In the genomic region with DNA sequence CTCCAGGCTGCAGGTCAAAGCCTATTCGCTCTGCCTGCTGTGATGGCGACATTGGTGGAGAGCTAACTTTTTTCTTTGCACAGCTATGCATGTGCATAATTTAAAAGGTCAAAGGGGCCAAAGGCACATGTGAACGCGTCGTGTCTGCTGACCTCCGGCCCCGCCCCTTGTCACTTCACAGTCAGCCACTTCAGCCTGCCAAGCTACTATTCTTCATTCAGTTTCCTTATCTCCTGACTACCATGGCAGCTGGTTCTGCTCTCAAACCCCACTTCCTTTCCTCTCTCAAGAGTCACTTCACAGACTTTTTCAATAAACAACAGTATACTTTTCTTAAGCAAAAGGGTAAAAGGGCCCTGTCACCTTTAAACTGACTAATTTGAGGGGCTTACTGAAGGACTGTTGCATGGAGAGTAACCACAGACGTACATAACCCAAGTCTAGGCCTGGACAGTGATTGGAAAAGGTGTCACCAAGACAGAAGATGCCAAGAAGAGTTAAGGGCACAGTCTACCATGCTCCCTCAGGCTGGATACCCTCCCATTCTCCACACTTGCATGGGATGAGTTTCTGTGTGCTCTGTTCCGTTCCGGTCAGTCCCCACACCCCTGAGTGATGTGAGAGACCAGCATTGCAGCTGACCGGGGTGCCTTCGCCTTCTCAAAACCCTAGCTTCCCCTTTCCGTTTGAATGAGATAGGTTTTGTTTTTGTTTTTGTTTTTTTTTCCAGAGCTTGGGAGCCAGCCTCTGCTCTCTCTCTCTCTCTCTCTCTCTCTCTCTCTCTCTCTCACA, we compare ENCODE assay signal across 11 mouse cellular contexts. TPM values are rescaled to one million over a fixed set of nuclear protein-coding genes. Genes with fewer than 3 reads are reported as not detected.
DNase-seq lines count a peak whose midpoint lies in the region; ATAC-seq and TF ChIP-seq lines count a peak whose summit lies in the region.
"Had no signal": no experiment of that assay in that cellular context is flagged by ENCODE, and none has a peak within 500 bp of the region (broad histone marks: within the 10 kb centered on the region; RNA-seq: fewer than 3 reads in every experiment).

No protein-coding gene starts in this region.

- ATAC-seq in liver, embryonic 12.5 days, result no peak
- no peak for ATAC-seq in frontal cortex, adult (ENCODE audit: low TSS enrichment)

- WGBS in heart, adult 2 months, result 35% methylated on average over 13 of the region's 13 CpGs
- 30% methylated on average over 13 of the region's 13 CpGs for WGBS in liver, embryonic 12.5 days (ENCODE audit: insufficient replicate concordance)

- H3K9me3 ChIP-seq in liver, embryonic 12.5 days (replicated peaks), result no peaks in the 10 kb centered on the region

- TF ChIP-seq POLR2A in heart, adult 2 months (IDR thresholded peaks at IDR 0.05; ENCODE audit: insufficient read depth, low read depth, low read length), result no peak

- H3K4me3 ChIP-seq in heart, adult 2 months, result no peak overlapping the region
- H3K4me3 ChIP-seq in liver, embryonic 12.5 days, result no peak overlapping the region

- no peak for TF ChIP-seq CTCF in heart, adult 2 months (IDR thresholded peaks at IDR 0.05)

- H3K4me1 ChIP-seq in heart, adult 2 months (ENCODE audit: control insufficient read depth, insufficient read depth, low read length), result peaks cover 12% of the 10 kb centered on the region
- peaks cover 60% of the 10 kb centered on the region for H3K4me1 ChIP-seq in liver, embryonic 12.5 days

- H3K9ac ChIP-seq in heart, adult 2 months (ENCODE audit: low read depth, low read length), result no peak overlapping the region
- H3K9ac ChIP-seq in liver, embryonic 12.5 days, result no peak overlapping the region

- TF ChIP-seq EP300 in heart, adult 2 months (IDR thresholded peaks at IDR 0.05; ENCODE audit: insufficient read depth, low read depth, low read length), result 0 out of 2 replicates have a peak, but pooled peaks have one; percentile 13

- intact Hi-C loops in heart, adult 2 months (cut with DNase I), result no loop called here
- intact Hi-C loops in heart, postnatal 25 days (cut with DNase I), result no loop called here

- DNase-seq in heart, adult 2 months, result peak in 1 of 2 experiments; percentile 50
- DNase-seq in heart, postnatal 25 days (ENCODE audit: low spot score), result no peak
- peak; percentile 22 for DNase-seq in heart, adult 8-10 months (ENCODE audit: low spot score)
- peak; percentile 26 to 38 for DNase-seq in natural killer cell, adult 2 months (ENCODE audit: low spot score in 2 of 2)
- DNase-seq in cerebellum, postnatal 14 days, result no peak
- no peak for DNase-seq in cerebellum, postnatal 4 days (ENCODE audit: low spot score in 2 of 2)

- H3K79me2 ChIP-seq in heart, adult 2 months (replicated peaks; ENCODE audit: control insufficient read depth, insufficient read depth, low read length), result no peaks in the 10 kb centered on the region

- no peaks in the 10 kb centered on the region for H3K36me3 ChIP-seq in heart, adult 2 months (ENCODE audit: control insufficient read depth, insufficient read depth, low read length)
- H3K36me3 ChIP-seq in liver, embryonic 12.5 days, result no peaks in the 10 kb centered on the region

- H3K27ac ChIP-seq in heart, adult 2 months, result no peak overlapping the region; the same call in 1 of the 2 replicates
- H3K27ac ChIP-seq in liver, embryonic 12.5 days, result peak overlapping the region; percentile 67

- H3K4me2 ChIP-seq in liver, embryonic 12.5 days, result peak overlapping the region; percentile 9; the same call in 1 of the 2 replicates

- no peaks in the 10 kb centered on the region for H3K27me3 ChIP-seq in heart, adult 2 months (ENCODE audit: control insufficient read depth, insufficient read depth, low read length)
- H3K27me3 ChIP-seq in liver, embryonic 12.5 days (replicated peaks), result no peaks in the 10 kb centered on the region
- H3K27me3 ChIP-seq: CH12.LX had no signal

RNA-seq across cellular contexts. Expression of gene Ldha, which starts 10.3 kb away (rescaled TPM):
- total RNA-seq in heart, adult 2 months (2021), result 100 to 1,000 TPM; 738 to 741 TPM
- 674 and 1,134 TPM in 2 replicates for polyA plus RNA-seq in heart, adult 2 months (2012; rRNA removed)
- 100 to 1,000 TPM; 799 to 856 TPM for total RNA-seq in heart, postnatal 25 days (2021)
- 100 to 1,000 TPM; 719 to 878 (median 816) TPM for total RNA-seq in heart, adult 8-10 months (2022)
- 1,680 and 1,789 TPM in 2 replicates for polyA plus RNA-seq in liver, embryonic 12.5 days (2016; fragmentation: Nextera tagmentation; extraction: Ambion mirVana)

RNA-seq across cellular contexts. Expression of gene Ldhc, which starts 30.0 kb away (rescaled TPM):
- not detected for total RNA-seq in heart, adult 2 months (2021)
- polyA plus RNA-seq in heart, adult 2 months (2012; rRNA removed), result 1.1 and 2.3 TPM in 2 replicates
- not detected for total RNA-seq in heart, postnatal 25 days (2021)
- total RNA-seq in heart, adult 8-10 months (2022), result not detected
- 0.15 and 0.22 TPM in 2 replicates for polyA plus RNA-seq in liver, embryonic 12.5 days (2016; fragmentation: Nextera tagmentation; extraction: Ambion mirVana)
- total RNA-seq: CH12.LX; left cerebral cortex, postnatal 14 days had no signal
- polyA plus RNA-seq: frontal cortex, adult 2 months had no signal

RNA-seq across cellular contexts. Expression of gene Gtf2h1, which starts 35.1 kb away (rescaled TPM):
- 10 to 100 TPM; 15.7 to 17.2 TPM for total RNA-seq in heart, adult 2 months (2021)
- 4.8 and 8.9 TPM in 2 replicates for polyA plus RNA-seq in heart, adult 2 months (2012; rRNA removed)
- 10 to 100 TPM; 15.7 to 16.9 TPM for total RNA-seq in heart, postnatal 25 days (2021)
- total RNA-seq in heart, adult 8-10 months (2022), result 10 to 100 TPM; 13.7 to 18.5 (median 15.9) TPM
- 56.4 and 59.0 TPM in 2 replicates for polyA plus RNA-seq in liver, embryonic 12.5 days (2016; fragmentation: Nextera tagmentation; extraction: Ambion mirVana)

RNA-seq across cellular contexts. Expression of gene Hps5, which starts 35.1 kb away (rescaled TPM):
- total RNA-seq in heart, adult 2 months (2021), result 1 to 10 TPM; 7.5 to 9.2 TPM
- polyA plus RNA-seq in heart, adult 2 months (2012; rRNA removed), result 5.2 and 8.4 TPM in 2 replicates
- 10 to 100 TPM in 1 of 2 experiments, 1 to 10 TPM in 1; 8.6 to 10.5 TPM for total RNA-seq in heart, postnatal 25 days (2021)
- 10 to 100 TPM in 1 of 4 experiments, 1 to 10 TPM in 3; 8.0 to 10.3 (median 9.4) TPM for total RNA-seq in heart, adult 8-10 months (2022)
- 9.7 and 10.7 TPM in 2 replicates for polyA plus RNA-seq in liver, embryonic 12.5 days (2016; fragmentation: Nextera tagmentation; extraction: Ambion mirVana)

Comparison
In these comparisons a context has a peak if more than half of its experiments do, and no peak if none do; other contexts are left out.
1. DNase-seq: peak in heart, adult 8-10 months (single experiment) and natural killer cell, adult 2 months (2 of 2); none in heart, postnatal 25 days (single experiment), cerebellum, postnatal 14 days (0 of 2) and cerebellum, postnatal 4 days (0 of 2).